Mouse (Mus musculus): ENCODE results near the gene Cutal. TPM values are rescaled to one million over a fixed set of nuclear protein-coding genes. Genes with fewer than 3 reads are reported as not detected.
"Not testable (repeated sequence)": the region's sequence is repeated elsewhere in the genome, so short reads cannot be mapped to it uniquely, and the experiment has no call there.

Cutal gene
- 1 to 10 TPM; 1.1 to 1.2 TPM for total RNA-seq (2021)
- long read RNA-seq, experiment 1, partial matches to known transcripts, result 0 of 1 reads
- long read RNA-seq, experiment 1, other reads (novel, unspliced or antisense), result 0 of 1 reads
- long read RNA-seq, experiment 2, result 0 reads

DNA sequence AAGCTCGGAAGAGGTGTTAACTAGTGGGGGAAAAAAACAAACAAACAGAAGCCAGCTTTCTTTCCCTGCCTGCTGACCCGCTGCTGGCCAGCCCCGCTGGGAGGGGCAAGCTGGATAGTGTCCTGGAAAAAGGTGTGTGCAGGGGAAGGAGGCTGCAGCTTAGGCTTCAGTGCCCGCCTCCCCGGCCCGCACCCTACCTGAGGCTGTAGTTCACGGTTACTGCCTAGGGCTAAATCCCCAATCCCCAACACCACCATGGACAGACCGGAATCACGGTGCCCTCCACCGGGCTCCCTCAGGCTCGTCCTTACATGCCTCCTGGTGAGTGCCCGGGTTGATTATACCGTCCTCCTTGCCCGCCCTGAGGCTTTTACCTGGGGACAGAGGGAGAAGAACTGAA is at the start of gene Cutal:
TSS of gene Cutal (plus strand) at position 126 of the 400 bp plus-strand sequence.
- peak in 1 of 2 experiments; percentile 15 for DNase-seq

DNA sequence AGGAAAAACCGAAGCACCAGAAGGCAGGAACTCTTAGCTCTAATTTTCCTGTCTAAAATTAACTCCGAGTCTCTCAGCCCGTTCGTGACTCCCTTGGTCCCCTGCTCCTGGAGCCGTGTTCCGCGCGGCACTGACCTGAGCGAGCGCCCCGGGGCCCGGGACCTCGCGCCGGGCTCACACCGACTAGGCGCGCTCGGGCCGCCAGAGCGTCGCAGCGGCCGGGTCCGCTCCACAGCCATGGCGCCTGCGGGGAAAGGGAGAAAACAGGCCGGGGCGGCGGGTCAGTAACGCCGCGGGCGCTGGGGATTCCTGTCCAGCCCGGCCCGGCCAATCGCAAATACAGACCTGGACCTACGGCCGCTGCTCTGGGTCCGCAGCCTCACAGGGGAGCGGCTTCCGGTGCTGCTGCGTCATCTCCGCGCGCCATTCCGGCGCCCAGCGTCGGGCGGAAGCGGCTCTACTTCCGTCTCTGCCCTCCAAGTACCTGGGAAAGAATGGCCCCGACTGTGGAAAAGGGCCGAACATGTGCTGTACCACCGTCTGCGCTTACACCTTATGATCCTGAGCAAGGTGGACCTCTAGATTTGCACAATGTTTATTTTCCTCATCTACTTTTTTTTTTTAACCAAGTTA is 48.3 kb upstream of the Cutal start, which contains the start of gene Fbxw2:
TSS of gene Fbxw2 (minus strand) at position 485 of the 633 bp plus-strand sequence.
- peak; percentile 93 to 96 for DNase-seq
- intact Hi-C loops (cut with DNase I), result loop anchor here (5.0 kb wide), 2 partner anchors 46 to 146 kb away; partner anchors contain the start of genes Cutal and Psmd5

More for the DNA sequence above, at the start of gene Cutal:
- intact Hi-C loops (cut with DNase I), result loop anchor here (5.0 kb wide), 1 partner anchor 47 kb away; the partner anchor contains the start of gene Fbxw2

GRCm38 (mm10) chr2:34826460-34827231 is 47.5 kb upstream of the Cutal start:
- DNase-seq, result peak in 1 of 2 experiments; percentile 11

DNA sequence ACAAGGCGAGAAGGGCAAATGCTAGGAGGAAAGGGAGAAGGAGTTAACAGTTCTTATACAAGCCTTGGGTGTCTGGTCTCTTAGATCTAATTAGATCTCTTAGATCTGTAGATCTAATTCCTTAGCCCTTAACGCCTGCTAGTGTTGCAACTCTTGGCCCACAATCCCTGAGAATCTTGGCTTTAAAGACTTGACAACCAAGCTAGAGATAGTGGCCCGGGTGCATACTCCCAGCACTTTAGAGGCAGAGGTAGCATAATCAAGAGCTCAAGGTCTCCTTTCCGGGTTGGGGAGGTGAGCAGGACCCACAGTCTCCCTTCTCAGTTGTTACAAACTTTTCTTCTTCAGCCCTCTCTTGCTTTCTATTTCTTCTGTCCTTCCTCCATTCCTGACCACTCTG is 46.6 kb upstream of the Cutal start:
- intact Hi-C loops (cut with DNase I), result loop anchor here (5.0 kb wide), 2 partner anchors 45 to 145 kb away; partner anchors contain the start of genes Cutal and Psmd5
- no peak for DNase-seq

More at GRCm38 (mm10) chr2:34826460-34827231, 47.5 kb upstream of the Cutal start:
- intact Hi-C loops (cut with DNase I), result loop anchor here (5.0 kb wide), 2 partner anchors 46 to 146 kb away; partner anchors contain the start of genes Cutal and Psmd5

DNA sequence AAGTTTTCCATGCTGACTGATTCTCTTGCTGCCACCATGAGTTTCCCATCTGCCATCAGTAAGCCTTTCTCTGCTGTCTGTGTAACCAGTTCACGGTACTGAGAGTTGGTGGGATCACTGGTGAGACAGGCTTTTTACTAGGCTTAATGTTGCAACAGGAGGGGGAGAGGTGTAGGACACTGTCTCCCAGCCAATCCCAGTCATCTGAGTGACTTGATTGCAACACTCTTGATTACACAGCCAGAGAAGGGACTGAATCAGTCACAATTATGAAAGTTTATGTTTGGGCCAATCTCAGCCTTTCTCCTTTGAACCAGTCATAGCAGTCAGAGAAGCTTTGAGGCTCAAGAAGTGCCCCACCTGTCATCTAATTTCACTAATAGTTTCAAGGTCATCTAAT is 46.2 kb upstream of the Cutal start:
- intact Hi-C loops (cut with DNase I), result loop anchor here (5.0 kb wide), 2 partner anchors 44 to 144 kb away; partner anchors contain the start of genes Cutal and Psmd5
- DNase-seq, result no peak

DNA sequence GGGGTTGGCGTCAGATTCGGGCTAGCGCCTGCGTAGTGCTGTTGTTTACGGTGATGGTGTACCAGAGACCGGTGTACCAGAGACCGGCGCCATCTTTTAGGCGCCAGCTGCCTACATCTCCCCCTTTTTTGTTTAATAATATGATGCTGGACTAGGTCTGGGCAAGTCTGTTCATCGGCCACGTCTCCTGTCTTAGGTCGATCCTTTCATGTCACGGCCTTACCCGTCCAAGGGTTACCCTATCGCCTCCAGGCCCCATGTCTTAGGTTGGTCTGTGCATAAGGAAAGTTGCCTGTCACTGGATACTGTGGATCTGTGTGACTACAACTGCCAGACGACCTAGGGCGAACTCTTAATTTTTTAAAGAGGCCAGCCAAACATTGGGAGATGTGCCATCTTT is 44.1 kb upstream of the Cutal start:
- intact Hi-C loops (cut with DNase I); DNase-seq: not testable (repeated sequence)

- intact Hi-C loops (cut with DNase I), result not testable (repeated sequence)
These were observed 41.3 kb upstream of the Cutal start, which contains the start of gene Gm34653 for GRCm38 (mm10) chr2:34832766-34833457. TSS of gene Gm34653 (plus strand) at chr2:34833007.

GRCm38 (mm10) chr2:34833624-34834023 is 40.6 kb upstream of the Cutal start:
- intact Hi-C loops (cut with DNase I), result no loop called here
- no peak for DNase-seq

More at GRCm38 (mm10) chr2:34832766-34833457, 41.3 kb upstream of the Cutal start, which contains the start of gene Gm34653:
- not testable (repeated sequence) for DNase-seq

DNA sequence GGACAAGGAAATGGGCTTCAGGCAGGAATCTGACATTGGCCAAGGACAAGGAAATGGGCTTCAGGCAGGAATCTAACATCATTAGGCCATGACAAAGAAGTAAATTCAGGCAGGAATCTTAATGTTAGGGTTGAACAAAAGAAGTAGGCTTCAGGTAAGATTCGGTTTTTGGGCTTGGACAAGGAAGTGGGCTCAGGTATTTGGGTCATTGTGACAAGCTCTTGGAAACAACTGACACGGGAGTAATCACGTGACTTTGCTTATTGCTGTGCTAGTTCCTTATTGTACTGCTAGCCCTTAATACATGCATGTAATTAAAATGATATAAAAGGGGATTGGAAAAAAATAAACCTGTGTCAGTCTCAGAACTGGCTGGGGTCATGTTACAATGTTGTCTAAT is 38.5 kb upstream of the Cutal start:
- intact Hi-C loops (cut with DNase I), result loop anchor here (5.0 kb wide), 1 partner anchor 62 kb away; no protein-coding TSS in a partner anchor
- no peak for DNase-seq

DNA sequence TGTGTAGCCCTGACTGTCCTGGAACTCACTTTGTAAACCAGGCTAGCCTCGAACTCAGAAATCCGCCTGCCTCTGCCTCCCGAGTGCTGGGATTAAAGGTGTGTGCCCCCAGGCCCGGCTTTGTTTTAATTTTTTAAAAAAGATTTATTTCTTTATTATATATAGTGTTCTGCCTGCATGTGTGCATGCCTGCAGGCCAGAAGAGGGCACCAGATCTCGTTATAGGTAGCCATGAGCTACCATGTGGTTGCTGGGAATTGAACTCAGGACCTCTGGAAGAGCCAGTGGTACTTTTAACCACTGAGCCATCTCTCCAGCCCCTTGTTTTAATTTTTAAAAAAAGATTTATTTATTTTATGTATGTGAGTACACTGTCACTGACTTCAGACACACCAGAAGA is 34.1 kb upstream of the Cutal start:
- intact Hi-C loops (cut with DNase I), result not testable (repeated sequence)

DNA sequence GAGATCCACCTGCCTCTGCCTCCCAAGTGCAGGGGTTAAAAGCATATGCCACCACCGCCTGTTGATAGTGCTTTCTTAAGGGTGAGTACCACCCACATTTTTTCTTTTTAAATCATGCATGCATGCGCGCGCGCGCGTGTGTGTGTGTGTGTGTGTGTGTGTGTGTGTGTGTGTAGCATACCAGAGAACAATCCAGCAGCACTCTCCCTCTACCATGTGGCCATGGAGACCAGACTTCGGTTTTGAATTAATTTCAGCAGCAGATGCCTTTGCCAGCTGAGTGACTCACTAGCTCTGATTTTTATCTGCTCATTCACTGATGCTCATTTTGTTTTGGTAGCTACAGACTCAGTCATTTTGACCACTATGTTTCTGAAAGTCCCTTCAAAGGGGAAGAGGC is 32.5 kb upstream of the Cutal start:
- intact Hi-C loops (cut with DNase I), result no loop called here
- no peak for DNase-seq

More for the DNA sequence above, 34.1 kb upstream of the Cutal start:
- DNase-seq, result not testable (repeated sequence)

DNA sequence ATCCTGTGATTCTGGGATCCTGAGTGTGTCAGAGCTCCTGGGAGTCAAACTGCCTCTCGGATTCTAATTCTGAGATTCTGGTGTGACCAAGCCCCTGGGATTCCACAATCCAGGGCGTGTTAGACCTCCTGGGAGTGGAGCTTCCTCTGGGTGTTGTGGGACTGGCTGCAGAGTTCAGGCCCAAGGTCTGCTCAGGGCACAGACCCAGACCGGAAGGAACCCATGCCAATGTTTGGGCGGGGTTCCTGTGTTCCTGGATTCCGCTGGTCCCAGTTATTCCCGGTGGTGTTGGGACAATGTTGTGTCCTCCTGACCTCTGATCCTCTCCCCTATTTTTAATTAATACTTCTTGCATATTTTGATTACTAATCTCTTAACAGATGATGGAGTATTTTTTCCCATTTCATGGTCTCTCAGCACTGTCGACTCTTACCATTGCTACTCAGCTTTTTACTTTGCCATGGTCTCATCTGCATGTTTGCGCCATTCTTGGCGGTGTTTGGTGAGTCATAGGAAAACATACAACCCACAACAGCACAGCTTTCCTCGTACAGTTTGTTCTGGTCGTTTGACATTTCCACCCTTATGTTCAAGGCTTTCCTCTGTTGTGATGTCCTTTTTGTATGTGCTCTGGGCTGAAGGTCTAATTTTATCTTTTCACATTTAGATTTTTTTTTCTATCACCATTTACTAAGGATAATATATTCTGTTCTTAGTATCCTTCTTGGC is 30.8 kb upstream of the Cutal start:
- intact Hi-C loops (cut with DNase I), result no loop called here

DNA sequence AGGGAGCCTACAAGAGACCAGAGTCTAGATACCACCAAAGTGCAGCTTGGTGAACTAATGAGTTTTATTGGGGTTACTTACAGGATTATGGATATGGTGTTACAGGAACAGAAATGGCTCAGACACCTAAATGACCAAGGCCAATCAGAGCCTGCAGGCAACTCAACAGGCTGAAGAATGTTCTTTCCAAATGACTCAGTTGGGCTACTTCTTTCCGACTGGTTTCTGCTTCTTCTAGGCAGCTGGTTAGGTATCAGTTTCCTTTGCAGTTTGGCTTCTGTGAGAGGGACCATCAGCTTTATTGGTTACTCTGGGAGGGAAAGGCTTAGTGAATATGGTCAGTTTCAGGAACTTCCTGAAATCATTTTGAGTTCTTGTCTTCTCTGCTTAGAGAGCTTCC is 26.5 kb upstream of the Cutal start:
- intact Hi-C loops (cut with DNase I), result no loop called here
- DNase-seq, result no peak

More for the DNA sequence above, 30.8 kb upstream of the Cutal start:
- peak; percentile 68 to 70 for DNase-seq

DNA sequence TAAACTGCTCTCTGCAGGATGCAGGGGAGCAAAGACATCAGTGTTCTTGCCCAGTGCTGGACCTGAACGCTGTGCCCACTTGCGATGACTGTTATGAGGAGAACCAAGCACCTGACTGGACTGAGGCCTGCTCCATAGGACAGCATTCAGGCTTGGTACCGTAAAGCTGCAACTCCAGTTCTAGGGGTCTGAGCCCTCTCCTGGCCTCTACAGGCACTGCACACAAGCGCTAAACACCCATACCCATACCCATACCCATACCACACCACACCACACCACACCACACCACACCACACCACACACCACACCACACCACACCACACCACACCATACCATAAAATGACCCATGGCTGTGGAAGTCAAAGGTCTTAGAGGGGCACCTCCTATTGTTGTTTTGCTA is 18.9 kb upstream of the Cutal start:
- intact Hi-C loops (cut with DNase I), result no loop called here
- DNase-seq, result no peak

GRCm38 (mm10) chr2:34857728-34858127 is 16.5 kb upstream of the Cutal start:
- intact Hi-C loops (cut with DNase I), result no loop called here

GRCm38 (mm10) chr2:34869680-34870079 is 4.5 kb upstream of the Cutal start:
- DNase-seq, result no peak
- intact Hi-C loops (cut with DNase I), result loop anchor here (2.0 to 5.0 kb wide), 3 partner anchors 42 to 101 kb away; partner anchors contain the start of gene Fbxw2

More at GRCm38 (mm10) chr2:34857728-34858127, 16.5 kb upstream of the Cutal start:
- DNase-seq, result no peak

DNA sequence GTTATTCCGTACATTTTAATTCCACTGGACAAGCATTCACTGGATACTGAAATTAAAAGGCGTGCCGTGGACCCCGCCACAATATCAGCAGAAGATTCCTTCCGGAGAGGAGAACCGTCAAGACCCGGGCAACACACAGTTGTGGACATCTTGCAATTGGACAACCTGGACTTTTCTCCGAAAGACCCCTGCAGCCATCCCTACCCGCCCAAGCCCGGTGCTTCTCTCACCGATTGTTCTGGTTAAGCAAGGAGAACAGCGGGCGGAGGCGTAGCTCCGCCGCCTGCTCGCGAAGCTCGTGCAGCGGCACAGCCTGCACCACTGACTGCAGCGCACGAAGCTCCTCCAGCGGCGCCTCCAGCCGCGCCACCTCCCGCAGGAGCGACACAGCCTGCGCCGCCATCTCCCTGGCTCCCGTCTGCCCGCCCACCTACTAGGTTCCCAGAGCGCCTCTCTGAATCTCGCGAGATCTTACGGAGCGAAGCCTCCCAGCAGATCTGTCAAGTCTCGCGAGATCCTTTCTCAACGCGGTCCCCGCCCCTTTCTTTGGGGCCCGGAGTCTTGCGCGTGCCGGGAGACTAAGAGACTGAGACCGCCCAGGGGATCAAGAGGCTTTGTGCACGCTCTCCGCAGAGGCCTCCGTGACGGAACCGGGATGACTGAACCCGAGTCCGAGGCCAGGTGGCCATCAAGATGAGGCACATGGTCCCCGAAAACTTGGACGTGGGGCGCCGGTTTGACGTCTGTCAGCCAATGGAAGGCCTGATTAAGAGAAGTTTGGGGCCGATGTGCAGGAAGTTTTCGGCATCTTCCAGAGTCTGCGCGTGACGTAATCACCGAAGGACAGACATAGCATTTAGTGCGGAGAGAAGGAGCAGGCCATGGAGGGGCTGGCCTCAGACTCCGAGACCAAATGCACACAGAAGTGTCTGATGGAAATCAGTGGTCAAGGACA is 3.4 kb upstream of the Cutal start:
- DNase-seq, result peak; percentile 91 to 93
- intact Hi-C loops (cut with DNase I), result loop anchor here (2.0 to 5.0 kb wide), 3 partner anchors 43 to 100 kb away; partner anchors contain the start of gene Fbxw2

DNA sequence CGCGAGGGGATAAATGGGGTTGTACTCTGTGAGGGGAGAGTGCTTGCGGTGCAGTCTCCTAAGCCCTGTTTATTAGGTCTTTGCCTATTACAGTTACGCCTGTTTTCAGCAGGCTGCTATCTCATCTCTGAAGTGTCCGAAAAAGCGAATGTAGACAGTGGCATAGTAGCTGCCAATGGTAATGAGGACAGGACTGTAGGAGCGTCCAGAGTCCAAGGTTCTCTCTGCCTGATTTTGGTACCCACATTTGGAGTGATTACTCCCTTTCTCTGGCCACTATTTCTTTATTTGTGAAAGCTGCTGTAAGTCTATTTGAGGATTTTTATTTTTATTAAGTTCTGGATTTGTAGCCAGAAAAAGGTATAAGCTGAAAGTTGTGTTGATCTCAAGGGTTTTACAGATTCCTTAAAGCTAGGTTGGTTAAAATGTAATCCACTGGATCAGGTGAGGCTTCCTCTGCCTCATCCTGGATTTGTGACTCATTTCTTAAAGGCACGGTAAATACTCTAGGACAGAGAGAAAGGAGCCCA is 685 bp downstream of the Cutal start, which contains the start of gene Psmd5:
TSS of gene Psmd5 (minus strand) at position 153 of the 530 bp plus-strand sequence.
- intact Hi-C loops (cut with DNase I), result loop anchor here (5.0 kb wide), 1 partner anchor 48 kb away; the partner anchor contains the start of gene Fbxw2
- no peak for DNase-seq
